Mouse (Mus musculus) liver, embryonic 12.5 days (tissue): Measurements from ENCODE around the gene Zfp111. TPM values are rescaled to one million over a fixed set of nuclear protein-coding genes. Genes with fewer than 3 reads are reported as not detected.
A peak's percentile ranks its signal among the peaks of the same experiment; 100 is the strongest.

Experiments
- ATAC-seq: fragments of 200-750 bp; cut with Nextera tagmentation; 2 replicates; pipeline ENCODE4 v1.8.0; 2017; ENCODE audit warnings: moderate number of reproducible peaks, mild to moderate bottlenecking, moderate library complexity
- H3K27ac ChIP-seq: fragments of 300-500 bp; sonication (generic); 2 replicates; pipeline ENCODE4 v1.5.1; 2016; ENCODE audit warnings: mild to moderate bottlenecking
- H3K27me3 ChIP-seq: fragments of 300-500 bp; sonication (generic); replicated peaks from 2 replicates; pipeline ENCODE4 v1.6.1; 2016; ENCODE audit warnings: mild to moderate bottlenecking, moderate library complexity
- H3K36me3 ChIP-seq: fragments of 300-500 bp; sonication (generic); 2 replicates; pipeline ENCODE4 v1.6.1; 2016; ENCODE audit warnings: mild to moderate bottlenecking, moderate library complexity
- H3K4me1 ChIP-seq: fragments of 300-500 bp; sonication (generic); 2 replicates; pipeline ENCODE4 v1.6.1; 2016
- H3K4me2 ChIP-seq: fragments of 300-500 bp; sonication (generic); 2 replicates; pipeline ENCODE4 v1.6.1; 2016; ENCODE audit warnings: mild to moderate bottlenecking, moderate library complexity
- H3K4me3 ChIP-seq: fragments of 300-500 bp; sonication (generic); 2 replicates; pipeline ENCODE4 v1.5.1; 2016; ENCODE audit warnings: mild to moderate bottlenecking, moderate library complexity
- H3K9ac ChIP-seq: fragments of 300-500 bp; sonication (generic); 2 replicates; pipeline ENCODE4 v1.6.1; 2016; ENCODE audit warnings: mild to moderate bottlenecking, moderate library complexity
- H3K9me3 ChIP-seq: fragments of 300-500 bp; sonication (generic); replicated peaks from 2 replicates; pipeline ENCODE4 v1.6.1; 2016; ENCODE audit warnings: mild to moderate bottlenecking, moderate library complexity
- WGBS: fragments of 180-500 bp; shearing (Covaris S2); methylation state at CpG from one replicate; pipeline ENCODE4 v1.1.7; 2016; ENCODE audit not compliant: insufficient replicate concordance; 5-methylcytosine and 5-hydroxymethylcytosine counted together
- polyA plus RNA-seq: library from polyadenylated mRNA; unstranded; fragments of >200 nt; fragmentation: Nextera tagmentation; extraction: Ambion mirVana; gene quantifications from 2 replicates; pipeline ENCODE4 v1.2.1, GENCODE M21; 2016

Zfp111 gene
- polyA plus RNA-seq, 1 experiment from 2014 or later: 2.1 TPM

DNA sequence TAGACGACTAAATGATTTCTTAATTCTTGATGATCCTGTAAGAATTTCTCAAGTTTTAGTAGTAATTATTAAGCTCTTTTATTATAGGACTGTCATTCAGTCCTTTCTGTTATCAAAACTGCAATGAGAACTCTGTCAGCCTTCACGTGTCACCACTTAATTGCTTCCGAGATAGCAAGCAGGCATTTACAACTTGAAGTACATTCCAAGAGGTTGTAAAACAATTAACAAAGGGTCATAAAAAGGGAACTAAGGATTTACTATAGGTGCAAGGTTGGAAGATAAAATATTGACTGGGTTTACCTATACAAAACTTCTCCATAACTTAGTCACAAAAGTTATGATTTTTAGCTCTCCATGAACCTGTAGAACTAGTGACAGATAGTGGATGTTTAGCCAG is 18.1 kb downstream of the Zfp111 start:
- H3K4me3 ChIP-seq: no peak overlapping the region
- no peak overlapping the region for H3K9ac ChIP-seq
- ATAC-seq: no peak
- H3K27ac ChIP-seq: no peak overlapping the region
- H3K36me3 ChIP-seq: peaks cover 29% of the 10 kb centered on the region
- no peaks in the 10 kb centered on the region for H3K27me3 ChIP-seq
- H3K4me1 ChIP-seq: no peaks in the 10 kb centered on the region
- H3K9me3 ChIP-seq: peaks cover 3% of the 10 kb centered on the region
- WGBS: 73% methylated on average over 3 of the region's 3 CpGs
- no peak overlapping the region for H3K4me2 ChIP-seq

DNA sequence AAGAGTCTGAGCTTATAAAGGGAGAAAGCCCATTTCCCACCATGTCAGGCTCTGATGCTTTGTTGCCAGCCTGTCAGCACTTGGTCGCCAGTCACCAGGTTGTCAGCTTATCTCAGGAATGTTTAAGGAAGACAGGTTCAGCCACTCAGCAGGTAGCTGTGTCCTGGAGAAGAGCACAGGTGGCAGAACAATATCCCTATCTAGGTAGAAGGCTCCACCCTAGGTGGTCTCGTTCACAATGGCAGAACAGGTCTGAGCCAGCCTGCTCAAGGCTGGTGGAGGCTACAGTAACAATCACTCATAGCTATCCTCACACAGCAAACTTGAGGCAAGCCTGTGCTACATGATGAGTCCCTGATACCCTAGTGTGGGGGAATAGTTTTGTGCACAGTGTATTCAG is 19.9 kb downstream of the Zfp111 start:
- 45% methylated on average over 2 of the region's 2 CpGs for WGBS
- no peak for ATAC-seq
- no peak overlapping the region for H3K9ac ChIP-seq
- H3K36me3 ChIP-seq: peaks cover 16% of the 10 kb centered on the region
- no peak overlapping the region for H3K4me2 ChIP-seq
- no peaks in the 10 kb centered on the region for H3K27me3 ChIP-seq
- no peaks in the 10 kb centered on the region for H3K4me1 ChIP-seq
- no peak overlapping the region for H3K4me3 ChIP-seq
- no peaks in the 10 kb centered on the region for H3K9me3 ChIP-seq
- H3K27ac ChIP-seq: no peak overlapping the region

DNA sequence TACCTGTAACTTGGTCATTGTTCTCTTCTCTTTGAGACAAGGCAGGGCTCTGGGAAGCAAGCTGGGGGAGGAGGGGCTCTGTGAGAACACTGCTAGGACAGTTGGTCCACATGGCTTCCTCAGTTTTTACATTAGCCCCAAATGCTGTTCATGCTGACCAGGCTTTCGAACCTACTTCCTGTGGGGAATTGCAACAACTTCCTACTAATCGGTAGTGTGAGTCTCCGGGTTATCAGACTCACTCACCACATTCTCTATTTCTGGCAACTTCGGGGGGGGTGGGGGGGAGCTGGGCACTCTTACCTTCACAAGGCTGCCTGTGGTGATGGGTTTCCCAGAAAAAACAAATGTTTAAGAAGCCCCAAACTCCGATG is 21.7 kb downstream of the Zfp111 start:
- peaks cover 9% of the 10 kb centered on the region for H3K36me3 ChIP-seq
- WGBS: 20% methylated on average over 5 of the region's 5 CpGs
- H3K4me3 ChIP-seq: no peak overlapping the region
- ATAC-seq: no peak
- no peaks in the 10 kb centered on the region for H3K4me1 ChIP-seq
- no peaks in the 10 kb centered on the region for H3K27me3 ChIP-seq
- no peak overlapping the region for H3K9ac ChIP-seq
- no peak overlapping the region for H3K4me2 ChIP-seq
- H3K9me3 ChIP-seq: no peaks in the 10 kb centered on the region
- no peak overlapping the region for H3K27ac ChIP-seq

DNA sequence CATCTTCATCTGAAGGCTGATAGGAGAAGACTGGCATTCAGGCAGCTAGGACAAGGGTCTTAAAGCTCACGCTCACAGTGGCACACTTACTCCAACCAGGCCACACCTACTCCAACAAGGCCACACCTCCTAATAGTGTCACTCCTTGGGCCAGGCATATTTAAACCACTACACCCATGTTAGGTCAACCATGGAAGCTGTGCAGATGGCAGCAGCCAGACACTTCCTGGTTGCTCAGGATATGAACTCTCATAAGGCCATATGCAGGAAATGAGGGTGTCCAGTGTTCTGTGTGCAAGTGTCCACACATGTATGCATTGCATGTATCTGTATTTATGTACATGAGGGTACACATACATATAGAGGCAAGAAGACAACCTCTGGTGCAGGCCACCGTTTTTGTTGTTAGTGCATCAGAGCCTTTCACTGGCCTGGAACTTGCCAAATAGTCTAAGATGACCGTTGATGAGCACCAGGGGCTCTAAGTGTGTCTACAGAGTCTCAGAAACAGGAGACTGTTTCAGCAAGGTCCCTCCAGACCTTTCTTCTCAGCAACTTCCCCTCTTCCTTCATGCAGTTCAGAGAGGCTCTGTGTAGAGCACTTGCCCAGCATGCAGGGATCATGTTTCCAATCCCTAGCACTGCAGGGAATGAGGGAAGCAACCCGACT is 22.2 kb downstream of the Zfp111 start:
- 35% methylated on average over 4 of the region's 4 CpGs for WGBS

DNA sequence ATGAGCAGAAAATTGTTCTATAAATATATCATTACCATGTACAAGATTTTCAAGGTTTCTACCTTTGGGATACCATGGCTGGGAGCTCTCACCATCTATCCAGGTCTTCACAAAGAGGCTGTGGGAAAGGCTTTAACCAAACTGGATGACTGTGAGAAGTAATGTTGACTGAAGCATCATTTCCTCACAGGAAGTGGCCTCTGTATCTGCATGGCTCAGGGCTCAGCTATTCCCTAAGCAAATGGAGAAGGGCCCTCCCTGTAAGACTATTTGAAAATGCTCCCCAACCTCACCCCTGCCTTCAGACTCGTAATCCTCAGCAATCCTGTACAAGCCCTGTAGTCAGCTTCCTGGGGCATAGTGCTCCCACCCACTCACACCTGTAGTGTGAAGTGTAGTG is 23.6 kb downstream of the Zfp111 start:
- Histone ChIP-seq H3K4me1 (no peaks in the 10 kb centered on the region), H3K9me3 (no peaks in the 10 kb centered on the region), H3K27me3 (no peaks in the 10 kb centered on the region), H3K4me3 (no peak overlapping the region), H3K36me3 (no peaks in the 10 kb centered on the region), H3K4me2 (no peak overlapping the region), H3K27ac (no peak overlapping the region), H3K9ac (no peak overlapping the region)
- no peak for ATAC-seq
- WGBS: 18% methylated on average over 1 of the region's 1 CpGs

More for the DNA sequence above, 22.2 kb downstream of the Zfp111 start:
- H3K36me3 ChIP-seq: peaks cover 5% of the 10 kb centered on the region; the same call in 1 of the 2 replicates
- H3K27me3 ChIP-seq: no peaks in the 10 kb centered on the region
- H3K4me3 ChIP-seq: no peak overlapping the region
- no peaks in the 10 kb centered on the region for H3K9me3 ChIP-seq
- no peak overlapping the region for H3K27ac ChIP-seq
- H3K4me2 ChIP-seq: no peak overlapping the region
- H3K9ac ChIP-seq: no peak overlapping the region
- H3K4me1 ChIP-seq: no peaks in the 10 kb centered on the region
- no peak for ATAC-seq

DNA sequence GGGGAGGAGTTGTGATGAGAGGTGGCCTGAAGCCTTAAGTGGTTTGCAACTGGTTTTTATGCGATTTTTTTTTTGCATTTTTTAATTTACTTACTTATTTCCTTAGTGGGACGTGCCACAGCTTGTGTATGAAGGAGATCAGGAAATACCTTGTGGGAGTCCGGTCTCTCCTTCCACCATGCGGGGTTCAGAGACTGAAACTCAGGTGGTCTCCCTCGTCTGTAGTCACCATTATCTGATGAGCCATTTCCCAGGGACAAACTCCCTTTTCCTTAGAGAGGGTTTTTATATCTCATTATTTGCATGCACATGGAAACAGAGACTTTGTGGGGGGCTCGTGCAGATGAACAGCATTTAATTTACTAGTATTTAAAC is 35.9 kb downstream of the Zfp111 start:
- no peaks in the 10 kb centered on the region for H3K9me3 ChIP-seq
- 43% methylated on average over 6 of the region's 6 CpGs for WGBS
- H3K4me3 ChIP-seq: peak overlapping the region; percentile 59
- peak overlapping the region; percentile 55; the same call in 1 of the 2 replicates for H3K9ac ChIP-seq
- H3K27me3 ChIP-seq: no peaks in the 10 kb centered on the region
- H3K4me1 ChIP-seq: no peaks in the 10 kb centered on the region
- no peaks in the 10 kb centered on the region for H3K36me3 ChIP-seq
- H3K27ac ChIP-seq: no peak overlapping the region
- peak overlapping the region; percentile 67 for H3K4me2 ChIP-seq
- no peak for ATAC-seq

DNA sequence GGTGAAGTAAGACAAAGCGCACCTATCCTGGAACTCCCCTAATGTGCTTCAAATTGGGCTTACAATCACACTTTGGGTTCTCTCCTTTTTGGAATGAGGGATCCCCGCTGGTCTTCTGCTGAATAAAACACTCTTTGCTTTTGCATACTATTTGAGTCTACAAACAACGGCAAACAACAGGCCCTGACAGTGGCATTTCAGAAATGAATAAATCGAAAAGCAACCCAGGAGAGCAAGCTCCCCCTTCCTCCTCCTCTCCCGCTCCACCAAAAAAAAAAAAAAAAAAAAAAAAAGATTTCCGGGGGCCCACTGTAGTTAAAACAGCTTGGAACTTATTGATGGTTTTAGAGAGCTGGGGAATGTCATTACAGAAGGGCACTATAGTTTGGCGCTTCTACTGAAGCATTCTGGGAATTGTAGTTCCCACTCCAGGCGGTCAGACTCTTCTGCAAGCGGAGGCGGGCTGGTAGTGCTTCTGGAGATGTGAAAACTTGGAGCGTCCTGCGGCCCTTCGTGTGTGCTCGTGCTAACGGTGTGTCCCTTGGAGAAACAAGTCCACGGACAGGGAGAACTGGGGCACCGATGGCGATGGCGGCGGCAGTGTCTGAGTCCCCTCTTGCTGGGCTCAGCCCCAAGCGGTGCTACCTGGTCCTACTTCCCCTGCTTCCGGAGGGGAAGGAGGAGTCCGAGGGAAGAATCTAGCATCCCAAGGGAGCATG is 36.5 kb downstream of the Zfp111 start, which contains the start of gene Zfp114:
Zfp114 (plus strand) TSS at position 443 of the 719 bp plus-strand sequence.
- H3K27ac ChIP-seq: no peak within 1 kb of the TSS
- peak within 1 kb of the TSS; percentile 59 for H3K4me3 ChIP-seq
- no peaks in the 10 kb centered on the region for H3K4me1 ChIP-seq
- no peaks in the 10 kb centered on the region for H3K36me3 ChIP-seq
- WGBS: 13% methylated on average over 23 of the region's 23 CpGs
- H3K4me2 ChIP-seq: peak within 1 kb of the TSS; percentile 67
- H3K9me3 ChIP-seq: no peaks in the 10 kb centered on the region
- H3K9ac ChIP-seq: peak within 1 kb of the TSS; percentile 55; the same call in 1 of the 2 replicates
- no peaks in the 10 kb centered on the region for H3K27me3 ChIP-seq
- peak; percentile 81 for ATAC-seq

DNA sequence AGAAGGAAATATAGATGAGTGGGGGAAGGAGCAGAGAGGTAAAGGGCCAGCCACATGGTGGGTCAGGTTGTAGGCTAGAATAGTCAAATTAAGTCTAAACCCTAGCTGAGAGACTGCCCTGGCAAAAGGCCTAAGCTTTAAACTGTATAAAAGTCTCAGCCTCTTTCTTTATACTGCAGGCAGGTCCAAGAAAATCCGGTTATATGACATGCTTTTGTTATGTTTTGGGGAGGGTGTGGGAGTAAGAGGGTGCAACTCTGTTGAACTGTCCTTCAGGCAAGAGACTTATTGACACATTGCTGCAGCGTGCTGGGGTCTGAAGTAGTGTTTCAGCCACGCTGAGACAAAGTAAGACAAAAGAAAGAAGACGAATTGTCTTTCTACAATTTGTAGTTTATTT is 39.1 kb downstream of the Zfp111 start:
- no peak overlapping the region for H3K27ac ChIP-seq
- no peak overlapping the region for H3K9ac ChIP-seq
- no peaks in the 10 kb centered on the region for H3K36me3 ChIP-seq
- H3K4me1 ChIP-seq: no peaks in the 10 kb centered on the region
- WGBS: 58% methylated on average over 4 of the region's 4 CpGs
- no peak for ATAC-seq
- no peak overlapping the region for H3K4me2 ChIP-seq
- no peaks in the 10 kb centered on the region for H3K9me3 ChIP-seq
- no peak overlapping the region for H3K4me3 ChIP-seq
- H3K27me3 ChIP-seq: no peaks in the 10 kb centered on the region

DNA sequence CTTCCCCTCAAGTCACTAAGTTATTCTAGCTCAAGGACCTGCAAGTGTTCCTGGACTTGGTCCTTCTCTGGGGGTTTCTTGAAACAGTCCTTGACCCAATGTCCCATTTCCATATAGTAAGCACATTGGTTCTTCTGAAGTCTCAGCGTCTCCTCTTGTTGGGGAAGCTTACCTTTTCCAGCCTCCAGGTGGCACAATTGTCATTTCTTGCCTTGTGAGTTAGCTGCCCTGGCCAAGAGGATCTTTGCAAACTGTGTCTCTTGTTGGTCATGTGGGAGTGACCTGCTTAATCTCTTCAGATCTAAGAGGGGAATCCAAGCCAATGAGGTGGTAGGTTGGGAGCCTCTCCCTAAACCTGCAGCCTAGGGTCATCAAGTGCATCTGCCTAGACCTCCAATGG is 58.0 kb downstream of the Zfp111 start:
- Histone ChIP-seq H3K4me1 (no peaks in the 10 kb centered on the region), H3K4me2 (no peak overlapping the region), H3K27ac (no peak overlapping the region), H3K9ac (no peak overlapping the region), H3K9me3 (no peaks in the 10 kb centered on the region), H3K36me3 (no peaks in the 10 kb centered on the region), H3K4me3 (no peak overlapping the region), H3K27me3 (no peaks in the 10 kb centered on the region)
- no peak for ATAC-seq
- WGBS: 12% methylated on average over 1 of the region's 1 CpGs

Other genes with a start within 250 kb of the Zfp111 start
- gene Vmn1r181, start 236.8 kb downstream of the Zfp111 start, polyA plus RNA-seq: not detected in 2 replicates
- not detected in 2 replicates for gene V1rd19, start 209.8 kb downstream of the Zfp111 start, polyA plus RNA-seq
- gene Vmn1r183, start 158.2 kb downstream of the Zfp111 start, polyA plus RNA-seq: not detected in 2 replicates
- gene Zfp180, start 129.5 kb downstream of the Zfp111 start, polyA plus RNA-seq: 13.3 and 14.8 TPM in 2 replicates
- 1.4 and 1.5 TPM in 2 replicates for gene Zfp112, start 99.1 kb downstream of the Zfp111 start, polyA plus RNA-seq
- gene Zfp235, start 77.3 kb downstream of the Zfp111 start, polyA plus RNA-seq: 5.5 and 7.1 TPM in 2 replicates
- gene Zfp114, start 36.4 kb downstream of the Zfp111 start, polyA plus RNA-seq: 1.4 and 1.5 TPM in 2 replicates
- gene Zfp109, start 26.1 kb upstream of the Zfp111 start, polyA plus RNA-seq: 2.0 and 2.7 TPM in 2 replicates
- 0.48 and 0.56 TPM in 2 replicates for gene Zfp108, start 43.4 kb upstream of the Zfp111 start, polyA plus RNA-seq
- 1.9 and 2.2 TPM in 2 replicates for gene Zfp93, start 59.0 kb upstream of the Zfp111 start, polyA plus RNA-seq
- 7.1 and 7.7 TPM in 2 replicates for gene Zfp61, start 89.8 kb upstream of the Zfp111 start, polyA plus RNA-seq
- 3.0 and 3.6 TPM in 2 replicates for gene Zfp94, start 105.2 kb upstream of the Zfp111 start, polyA plus RNA-seq
- not detected in 2 replicates for gene Tescl, start 122.5 kb upstream of the Zfp111 start, polyA plus RNA-seq
- gene Lypd5, start 137.8 kb upstream of the Zfp111 start, polyA plus RNA-seq: not detected in 2 replicates
- 159 and 161 TPM in 2 replicates for gene Kcnn4, start 158.8 kb upstream of the Zfp111 start, polyA plus RNA-seq
- gene Smg9, start 188.2 kb upstream of the Zfp111 start, polyA plus RNA-seq: 22.9 and 23.5 TPM in 2 replicates
- not detected in 2 replicates for gene Irgc1, start 240.9 kb upstream of the Zfp111 start, polyA plus RNA-seq